Mouse (Mus musculus) ovary, postnatal 14 days (tissue): ENCODE measurements around the gene Ipmk.

ENCODE experiments used
- DNase-seq: peaks from one replicate; pipeline ENCODE4 v3.0.0; 2022; ENCODE audit warnings: low spot score

Ipmk gene

DNA sequence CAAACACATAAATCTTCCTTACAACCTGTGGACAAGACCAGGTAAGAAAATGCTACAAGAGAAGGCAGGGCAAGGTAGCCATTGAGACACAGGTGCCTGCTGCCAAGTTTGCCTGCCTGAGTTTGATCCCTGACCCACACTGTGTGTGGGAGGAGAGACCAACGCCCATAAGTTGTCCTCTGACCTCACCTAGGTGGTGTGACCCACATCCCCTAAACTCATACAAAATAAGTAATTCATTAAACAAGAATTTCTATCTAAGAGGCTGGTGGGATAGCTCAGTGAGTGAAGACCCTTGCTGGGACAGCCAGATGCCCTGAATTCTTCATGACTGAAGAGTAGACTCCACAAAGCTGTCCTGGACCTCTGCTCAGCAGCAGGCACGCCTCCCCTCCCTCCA is 7.4 kb upstream of the Ipmk start:
- DNase-seq: no peak

DNA sequence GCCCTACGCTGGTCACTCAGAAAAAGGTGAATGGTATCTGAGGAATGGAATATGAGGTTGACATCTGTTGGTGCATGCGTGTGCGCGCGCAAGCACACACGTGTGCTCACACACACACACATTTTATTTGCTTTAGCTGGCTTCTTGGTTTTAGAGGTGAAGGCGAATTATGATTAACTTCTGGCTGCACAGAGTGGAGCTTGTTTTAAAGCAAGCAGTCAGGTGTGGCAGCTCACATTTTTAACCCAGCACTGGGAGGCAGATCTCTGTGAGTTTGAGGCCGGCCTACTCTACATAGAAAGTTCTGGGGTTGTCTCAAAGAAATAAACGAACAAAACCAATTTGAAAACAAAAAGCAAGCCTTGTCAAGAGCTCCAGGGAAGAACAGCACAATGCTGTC is 6.3 kb upstream of the Ipmk start:
- DNase-seq: no peak

DNA sequence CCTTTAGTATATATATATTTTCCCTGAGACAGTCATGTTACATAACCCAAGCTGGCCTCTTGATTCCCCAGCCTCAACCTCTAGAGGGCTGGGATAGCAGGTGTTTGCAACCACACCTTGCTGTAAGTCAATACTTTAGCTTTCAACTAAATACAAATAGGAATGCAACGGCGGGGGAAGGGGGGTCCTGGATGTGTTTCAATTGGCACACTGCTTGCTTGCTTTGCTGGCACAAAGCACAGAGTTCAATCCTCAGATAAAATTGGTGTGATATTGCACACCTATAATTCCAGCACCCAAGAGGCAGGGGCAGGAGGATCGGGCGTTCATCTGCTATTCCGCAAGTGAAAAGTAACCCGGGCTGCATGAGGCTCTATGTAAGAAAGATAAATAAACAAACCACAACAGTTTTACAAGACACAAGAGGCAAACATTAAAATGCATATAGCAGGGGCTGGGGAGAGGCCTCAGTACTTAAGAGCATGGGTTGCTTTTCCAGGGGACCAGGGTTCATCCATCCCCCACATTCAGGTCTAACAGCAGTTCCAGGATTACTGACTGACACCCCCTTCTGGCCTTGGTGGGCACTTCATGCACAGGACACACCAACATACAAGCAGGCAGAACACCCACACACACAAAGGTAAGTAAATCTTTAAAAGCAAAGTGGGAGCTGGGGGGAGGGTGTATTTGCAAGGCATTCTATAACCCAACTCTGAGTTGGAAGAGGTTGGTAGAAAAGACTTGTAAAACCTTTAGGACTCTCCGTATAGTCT is 5.3 kb upstream of the Ipmk start:
- DNase-seq: no peak

DNA sequence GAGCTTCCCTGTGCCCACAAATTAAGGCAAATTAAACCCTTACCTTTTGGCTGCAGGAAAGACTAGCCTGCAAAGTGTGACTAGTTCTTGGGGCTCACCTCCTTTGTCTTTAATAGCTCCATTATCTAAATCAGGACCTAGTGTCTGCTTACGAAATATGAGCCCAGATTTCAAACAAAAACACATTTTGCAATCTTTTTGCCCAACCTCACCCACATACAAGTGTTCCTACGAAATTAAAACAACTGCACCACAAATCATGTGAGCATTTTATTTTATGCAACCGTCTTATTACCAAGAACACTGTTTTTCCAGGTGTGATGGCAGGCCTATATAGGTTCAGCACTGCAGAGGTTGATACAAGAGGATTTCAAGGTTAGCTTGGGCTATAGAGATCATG is 4.4 kb upstream of the Ipmk start:
- DNase-seq: no peak

DNA sequence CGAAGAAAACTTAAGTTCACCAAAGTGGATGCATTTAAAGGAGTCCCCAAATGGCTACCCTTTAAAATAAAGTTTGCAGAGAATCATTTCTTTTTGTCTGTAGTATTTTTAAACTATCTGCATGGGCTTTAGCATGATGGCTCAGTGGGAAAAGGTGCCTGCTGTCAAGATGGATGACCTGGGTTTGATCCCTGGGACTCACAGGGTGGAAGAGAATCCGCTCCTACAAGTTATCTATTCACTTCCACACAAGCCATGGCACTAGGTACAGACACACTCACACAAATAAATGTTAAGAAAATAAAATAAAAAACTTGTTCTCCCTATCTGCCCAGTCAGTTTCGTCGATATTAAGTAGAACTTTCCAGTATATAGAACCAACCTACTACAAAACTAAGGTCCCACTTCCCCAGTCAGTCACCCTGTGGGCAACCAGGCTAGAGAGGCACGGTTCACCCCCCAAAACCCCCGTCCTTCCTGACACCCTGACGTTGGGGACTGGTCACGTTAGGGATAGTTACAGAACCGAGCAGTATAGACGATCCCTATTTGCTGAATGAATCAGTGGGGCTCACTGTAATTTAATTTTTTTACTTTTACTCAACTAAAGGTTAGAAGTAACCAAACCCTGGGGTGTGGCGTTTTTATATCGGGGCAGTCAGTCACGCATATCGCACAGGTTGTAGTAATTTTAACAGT is 3.8 kb upstream of the Ipmk start:
- no peak for DNase-seq

DNA sequence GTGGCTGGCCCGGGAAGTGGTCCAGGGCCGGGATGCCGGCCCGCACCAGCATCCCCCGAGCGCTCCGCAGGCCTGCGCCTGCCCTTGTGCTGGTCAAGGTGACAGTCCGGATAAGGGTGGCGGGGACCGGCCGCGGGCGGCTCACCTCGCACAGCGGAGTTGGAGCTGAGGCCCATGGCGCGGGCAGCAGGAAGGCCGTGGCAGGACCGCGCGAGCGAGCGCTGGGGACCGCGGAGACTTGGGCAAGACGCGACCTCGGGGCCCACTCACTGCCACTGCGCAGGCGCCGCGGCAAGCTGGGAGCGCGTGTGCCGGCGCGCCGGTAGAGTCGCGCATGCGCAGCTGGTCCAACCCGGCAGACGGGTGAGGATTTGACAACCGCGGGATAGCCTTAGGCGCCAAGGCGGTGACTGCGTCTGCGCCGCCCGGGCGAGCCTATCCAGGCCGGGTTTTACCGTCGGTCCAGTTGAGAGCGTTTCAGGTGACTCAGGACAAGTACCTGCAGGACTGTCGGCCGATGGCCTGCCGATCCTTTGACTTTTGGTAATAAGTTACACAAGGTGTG is 2.9 kb upstream of the Ipmk start, which contains the start of gene Cisd1:
Gene Cisd1, minus strand, starts transcription at position 376 of the 565 bp plus-strand sequence.
- peak; percentile 82 for DNase-seq

DNA sequence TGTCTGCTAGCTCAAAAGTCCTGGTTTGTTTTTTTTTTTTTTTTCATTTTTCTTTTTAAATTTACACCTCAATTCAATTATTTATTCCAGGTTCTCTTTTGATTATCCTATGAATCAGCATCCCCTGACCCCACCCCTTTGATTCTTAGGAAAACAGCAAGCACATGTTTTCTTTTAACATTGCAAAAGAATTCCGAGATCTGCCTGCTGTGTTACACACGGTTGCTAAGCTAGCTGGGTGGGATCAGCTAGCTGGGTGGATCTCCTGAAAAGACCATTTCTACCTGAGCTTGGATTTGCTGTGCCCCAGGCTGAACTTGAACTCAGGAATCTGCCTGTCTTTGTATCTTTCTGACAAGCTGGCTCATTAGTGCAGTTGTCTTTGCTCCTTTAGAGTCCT is 1.5 kb upstream of the Ipmk start:
- no peak for DNase-seq

DNA sequence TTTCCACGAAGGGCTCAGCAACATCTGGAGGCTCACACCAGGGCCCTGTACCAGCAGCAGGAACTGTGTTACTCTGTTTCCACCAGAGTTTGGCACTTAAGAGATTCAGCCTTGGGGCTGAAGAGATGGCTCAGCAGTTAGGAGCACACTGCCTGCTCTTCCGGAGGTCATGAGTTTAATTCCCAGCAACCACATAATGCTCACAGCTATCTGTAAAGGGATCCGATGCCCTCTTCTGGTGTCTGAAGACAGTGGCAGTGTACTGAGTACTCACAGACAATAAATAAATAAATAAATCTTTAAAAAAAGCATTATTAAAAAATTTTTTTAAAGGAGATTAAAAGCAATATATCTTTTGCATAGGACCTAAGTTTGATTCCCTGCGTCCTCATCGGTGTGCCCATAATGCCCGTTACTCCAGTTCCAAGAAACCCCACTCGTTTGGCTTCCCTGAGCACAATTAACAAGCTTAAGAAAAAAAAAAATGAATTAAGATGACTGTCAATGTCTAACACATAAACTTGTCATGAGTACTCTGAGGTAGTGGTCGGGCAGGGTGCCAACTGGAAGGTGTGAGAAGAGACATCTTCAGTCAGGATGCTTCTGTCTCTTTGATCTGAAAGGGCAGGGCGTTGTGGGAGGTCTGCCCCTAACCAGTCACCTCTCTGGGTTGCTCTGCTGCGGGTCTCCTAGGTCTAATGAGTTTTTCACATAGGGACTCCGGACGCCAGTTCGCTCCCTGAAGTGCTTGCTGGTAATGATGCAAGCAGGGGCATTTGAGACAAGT is 648 bp upstream of the Ipmk start:
- DNase-seq: no peak

DNA sequence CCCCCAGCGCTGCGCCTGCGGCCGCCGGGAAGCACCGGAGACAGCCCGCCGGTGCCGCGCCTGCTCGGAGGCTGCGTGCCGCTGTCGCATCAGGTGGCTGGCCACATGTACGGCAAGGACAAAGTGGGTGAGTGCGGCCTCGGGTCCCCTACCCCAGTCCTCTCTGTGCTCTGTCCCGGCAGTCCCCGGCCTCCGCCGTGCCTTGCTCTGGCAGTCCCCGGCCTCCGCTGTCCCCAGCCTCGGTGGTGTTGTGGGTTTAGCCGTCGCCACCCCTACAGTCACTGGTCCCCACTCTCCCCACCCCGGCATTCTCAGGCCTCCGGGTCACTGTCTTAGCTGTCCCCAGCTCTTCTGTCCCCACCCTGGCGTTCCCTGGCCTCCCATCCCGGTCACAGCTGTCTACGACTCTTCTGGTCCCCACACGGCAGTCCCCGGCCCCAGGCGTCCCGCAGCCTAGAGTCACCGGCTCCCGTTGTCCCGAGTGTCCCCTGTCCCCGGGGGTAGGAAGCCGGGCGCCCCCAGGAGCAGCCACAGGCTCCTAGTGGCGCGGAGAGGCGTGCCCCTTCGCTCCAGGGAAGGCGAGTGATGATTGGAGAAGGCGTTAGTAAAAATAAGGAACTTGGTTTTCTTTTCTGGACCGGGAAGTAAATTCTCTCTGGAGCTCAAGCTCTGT is 537 bp downstream of the Ipmk start:
- peak; percentile 33 for DNase-seq

DNA sequence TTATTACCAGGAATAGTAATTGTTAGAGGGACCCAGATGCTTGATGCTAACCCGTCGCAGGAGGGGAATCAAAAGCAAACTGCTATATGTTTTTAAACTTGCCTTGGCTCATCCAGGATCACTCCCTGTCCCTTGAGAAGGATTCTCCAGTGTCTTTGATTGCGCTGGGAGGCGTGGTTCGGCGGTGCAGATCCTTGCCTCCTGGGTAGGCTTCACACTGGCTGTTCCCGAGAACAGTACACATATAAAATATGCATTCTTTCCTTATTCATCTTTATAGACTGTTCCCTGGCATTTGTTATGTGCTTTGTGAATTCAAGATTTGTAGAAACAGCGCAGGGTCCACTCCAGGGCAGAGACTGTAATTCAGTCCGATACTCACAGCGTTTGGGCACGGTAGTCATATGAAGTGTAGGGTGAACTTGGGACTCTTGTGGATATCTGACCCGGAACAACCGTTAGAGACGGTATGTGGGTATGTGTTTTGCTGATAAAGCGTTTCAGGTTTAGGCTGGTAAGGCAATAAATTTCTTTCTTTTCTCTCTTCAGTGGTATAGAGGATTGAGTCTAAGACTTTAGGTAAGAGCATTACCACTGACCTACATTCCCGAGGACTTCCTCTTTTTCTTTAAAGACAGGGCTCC is 1.2 kb downstream of the Ipmk start:
- peak; percentile 7 for DNase-seq

DNA sequence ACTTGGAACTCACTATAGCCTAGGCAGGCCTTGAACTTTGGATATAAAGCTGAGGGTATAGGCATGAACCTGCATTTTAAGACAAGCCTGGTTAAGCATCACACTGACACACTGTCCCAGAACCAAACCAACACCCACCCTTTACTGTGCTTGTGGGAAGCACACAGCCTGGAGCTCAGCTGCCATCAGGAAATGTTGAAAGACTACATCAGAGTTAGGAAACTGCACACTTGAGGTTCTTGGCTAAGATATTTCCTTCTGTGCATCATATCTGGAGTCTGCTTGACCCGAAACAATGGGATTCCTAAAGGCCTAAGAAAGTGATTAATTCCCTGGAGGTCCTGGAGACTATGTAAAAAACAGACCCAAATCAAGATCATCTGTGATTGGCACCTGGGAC is 1.7 kb downstream of the Ipmk start:
- no peak for DNase-seq

DNA sequence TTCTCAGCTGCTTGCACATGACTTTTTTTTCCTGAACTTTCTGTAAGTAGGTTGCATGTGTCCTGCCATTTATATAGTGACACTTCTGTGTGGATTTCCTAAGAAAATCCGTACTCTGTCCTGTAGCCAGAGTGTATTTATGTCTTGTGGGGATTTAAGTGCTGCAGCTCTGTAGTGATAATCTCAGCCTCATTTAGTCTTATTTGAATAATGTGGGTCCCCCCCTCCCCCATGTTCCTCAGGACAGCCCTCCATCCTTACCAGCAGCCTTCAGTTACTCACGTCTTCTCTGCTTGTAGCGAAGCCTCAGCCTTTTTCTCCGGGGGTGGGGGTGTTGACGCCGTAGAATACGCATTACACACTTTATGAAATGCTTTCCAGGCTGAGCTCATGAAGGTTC is 3.7 kb downstream of the Ipmk start:
- DNase-seq: no peak

DNA sequence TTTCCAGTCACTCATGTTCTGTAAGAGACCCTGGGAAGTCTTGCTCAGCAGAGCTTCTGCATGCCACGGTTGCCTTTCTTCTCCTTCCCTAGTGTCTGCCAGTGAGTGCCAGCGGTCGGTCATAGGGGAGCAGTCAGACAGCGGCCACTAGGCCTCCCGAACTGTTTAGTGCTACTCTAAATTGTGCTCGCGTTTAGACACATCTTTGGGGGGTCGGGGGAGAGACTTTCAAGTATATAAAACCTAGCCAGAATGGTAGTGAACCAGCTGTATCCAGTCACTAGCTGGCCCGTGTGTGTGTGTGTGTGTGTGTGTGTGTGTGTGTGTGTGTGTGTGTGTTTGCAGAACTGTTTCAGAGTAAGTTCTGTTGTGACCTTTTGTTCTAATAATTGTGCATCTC is 6.3 kb downstream of the Ipmk start:
- no peak for DNase-seq

DNA sequence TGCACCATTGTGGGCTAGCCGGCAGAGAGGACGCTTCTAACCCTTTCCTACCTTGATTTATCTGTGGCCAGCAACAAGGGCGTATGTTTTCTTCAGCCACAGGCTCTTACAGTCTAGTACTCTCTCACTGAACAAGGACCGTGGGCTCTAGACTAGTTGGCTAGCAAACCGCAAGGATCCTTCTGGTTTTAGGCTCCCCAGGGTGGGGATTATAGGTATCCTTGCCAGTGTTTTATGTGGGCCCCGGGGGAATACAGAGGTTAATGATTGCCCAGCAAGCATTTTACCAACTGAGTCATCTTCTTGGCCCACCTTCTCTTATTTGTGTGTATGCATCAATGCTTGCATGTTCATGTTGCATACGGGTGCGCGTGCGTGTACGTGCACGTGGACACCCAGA is 7.4 kb downstream of the Ipmk start:
- DNase-seq: no peak

DNA sequence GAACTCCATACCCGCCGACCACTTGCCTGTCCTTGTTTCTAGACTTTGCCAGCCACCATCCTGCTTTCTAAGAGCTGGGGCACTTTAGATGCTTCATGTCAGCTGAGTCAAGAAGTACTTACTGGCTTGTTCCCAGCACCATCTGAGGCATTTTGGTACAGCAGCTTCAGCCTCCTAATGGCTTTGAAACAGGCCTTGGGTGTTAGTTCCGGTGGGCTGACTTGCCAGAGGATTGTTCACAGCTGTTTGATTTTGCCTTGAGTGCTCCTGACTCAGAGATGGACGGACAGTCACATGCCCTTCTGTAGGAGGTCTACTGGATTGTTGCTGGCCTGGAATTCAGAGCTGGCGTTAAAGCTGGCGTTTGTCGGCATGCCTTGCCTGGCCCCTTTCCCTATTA is 13.5 kb downstream of the Ipmk start:
- DNase-seq: no peak

DNA sequence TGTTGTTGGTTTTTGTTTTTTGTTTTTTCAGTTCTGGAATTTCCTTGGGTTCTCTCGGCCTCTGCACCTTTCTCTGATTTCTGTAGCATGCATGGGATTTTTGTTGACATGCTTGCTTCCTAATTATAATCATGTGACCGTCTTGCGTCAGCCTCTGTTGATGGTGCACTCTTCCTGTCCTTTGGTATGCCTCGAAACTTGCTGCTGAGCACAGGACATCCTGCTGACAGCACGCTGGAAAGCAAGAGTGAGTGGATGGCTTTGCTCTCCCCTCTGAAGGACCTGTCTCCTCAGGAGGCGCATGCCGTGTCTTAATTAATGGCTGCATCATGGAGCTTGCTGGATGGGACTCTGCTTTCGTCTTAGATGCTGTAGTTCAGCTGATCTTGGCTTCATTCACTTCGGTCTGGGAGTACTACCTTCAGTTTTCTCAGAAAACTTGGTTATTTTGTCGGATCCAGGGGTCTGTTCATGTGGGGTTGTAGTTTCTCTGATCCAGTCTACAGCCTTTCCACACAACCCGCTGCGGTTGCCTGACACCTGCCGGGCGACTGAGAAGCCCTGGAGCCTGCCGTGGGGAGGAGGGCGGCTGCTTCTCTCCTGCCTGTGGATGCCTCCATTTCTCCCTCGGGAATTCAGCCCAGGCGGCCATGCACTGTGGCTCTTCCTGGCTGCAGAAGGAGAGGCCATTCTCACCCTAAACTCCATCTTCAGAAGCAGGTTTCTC is 14.4 kb downstream of the Ipmk start:
- DNase-seq: no peak

DNA sequence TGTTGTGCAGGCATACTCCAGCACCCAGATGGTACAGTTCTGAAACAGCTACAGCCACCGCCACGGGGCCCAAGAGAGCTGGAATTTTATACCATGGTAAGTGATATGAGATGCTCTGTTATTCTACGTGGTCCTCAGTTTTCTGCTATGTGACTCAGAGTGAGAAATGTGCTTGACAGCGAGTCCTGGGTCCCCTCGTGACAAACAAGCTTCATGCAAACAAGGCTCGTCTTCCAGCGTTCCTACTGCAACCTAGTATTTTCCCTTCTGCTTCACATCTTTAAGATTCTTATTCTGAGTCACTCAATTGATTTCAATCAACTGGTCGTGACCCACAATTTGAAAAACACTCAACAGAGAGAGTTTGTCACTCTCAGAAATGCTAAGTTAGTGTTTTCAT is 15.9 kb downstream of the Ipmk start:
- DNase-seq: no peak

DNA sequence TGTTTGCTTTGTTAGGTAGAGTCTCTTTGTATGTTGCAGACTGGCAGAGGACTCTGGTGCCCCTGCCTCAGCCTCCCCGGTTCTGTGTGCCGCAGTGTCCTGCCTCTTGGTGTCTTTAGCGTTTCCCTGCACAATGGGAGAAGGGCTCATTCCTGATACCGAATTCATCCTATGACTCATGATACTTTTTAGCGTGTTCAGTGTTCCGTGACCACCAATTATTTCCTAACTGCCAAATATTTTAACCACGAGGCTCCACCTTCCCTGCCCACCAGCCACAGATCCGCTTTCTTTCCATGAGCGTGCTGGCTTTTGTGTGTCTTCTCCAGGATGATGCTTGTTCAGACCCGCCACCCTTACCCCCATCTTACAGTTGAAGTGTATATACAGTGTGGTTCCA is 16.3 kb downstream of the Ipmk start:
- DNase-seq: no peak

DNA sequence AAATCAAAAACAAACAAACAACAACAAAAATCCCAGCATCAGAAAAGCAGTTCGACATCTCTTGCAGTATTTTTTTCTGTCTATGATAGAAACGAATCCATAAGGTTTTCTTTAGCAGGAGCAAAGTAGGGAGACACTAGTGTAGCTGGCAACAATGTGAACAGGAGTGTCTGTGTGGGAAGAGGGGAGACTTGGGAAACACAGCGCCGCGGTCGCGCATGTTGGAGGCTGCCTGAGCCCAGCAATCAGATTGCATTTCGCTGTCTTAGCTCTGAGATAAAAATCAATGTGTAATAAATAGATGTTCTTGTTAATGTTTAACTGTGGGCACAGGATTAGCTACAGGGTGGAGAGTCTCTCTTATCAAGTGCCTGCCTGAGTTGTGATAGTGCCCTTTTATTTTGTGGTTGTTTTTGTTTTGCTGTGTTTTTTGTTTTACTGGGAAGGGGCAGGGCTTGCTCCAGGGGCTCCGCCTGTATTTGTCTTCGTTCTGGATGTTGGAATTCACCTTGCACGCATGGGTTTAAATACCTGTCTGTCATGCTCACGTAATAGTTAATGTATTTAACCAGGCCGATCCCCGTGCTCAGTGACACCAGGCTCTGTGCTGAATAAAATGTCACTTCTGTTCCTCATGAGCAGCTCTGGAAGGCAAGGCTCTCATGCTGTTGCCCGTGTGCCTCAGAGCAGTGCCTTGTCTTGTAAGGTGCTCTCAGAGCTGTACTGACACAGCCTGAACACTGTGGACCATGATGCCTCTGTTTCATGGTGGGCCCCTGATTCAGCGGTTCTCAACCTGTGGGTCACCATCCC is 20.8 kb downstream of the Ipmk start:
- no peak for DNase-seq

DNA sequence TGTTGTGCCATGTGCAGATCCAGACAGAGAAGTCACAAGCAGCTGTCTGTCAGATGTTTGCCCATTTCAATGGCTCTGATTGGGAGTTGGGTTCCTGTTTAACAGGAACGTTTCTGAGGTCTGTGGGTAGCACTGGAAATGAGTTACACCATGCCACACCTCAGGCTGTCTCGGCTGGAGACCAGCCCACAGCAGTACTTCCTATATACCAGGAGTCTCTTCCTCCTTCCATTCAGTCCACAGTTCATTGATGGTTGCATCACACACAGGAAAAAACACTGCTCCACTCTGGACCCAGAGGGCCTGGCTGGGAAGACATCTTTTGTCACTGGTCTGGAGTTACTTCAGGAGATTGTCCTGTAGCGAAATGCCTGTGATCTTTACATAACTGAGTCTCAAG is 21.9 kb downstream of the Ipmk start:
- DNase-seq: no peak
